Mouse (Mus musculus) megakaryocyte, embryonic 14.5 days (primary cell): ENCODE results near the gene Lims1.

ENCODE experiments used
- FLI1 ChIP-seq: IDR thresholded peaks from 2 replicates; pipeline ENCODE4 v1.6.1; 2012; ENCODE audit warnings: low read length, inconsistent platforms, mixed read lengths
- GATA1 ChIP-seq: IDR thresholded peaks from 3 replicates; pipeline ENCODE4 v1.6.1; 2012; ENCODE audit warnings: mixed read lengths, low read length, inconsistent platforms, borderline replicate concordance

DNA sequence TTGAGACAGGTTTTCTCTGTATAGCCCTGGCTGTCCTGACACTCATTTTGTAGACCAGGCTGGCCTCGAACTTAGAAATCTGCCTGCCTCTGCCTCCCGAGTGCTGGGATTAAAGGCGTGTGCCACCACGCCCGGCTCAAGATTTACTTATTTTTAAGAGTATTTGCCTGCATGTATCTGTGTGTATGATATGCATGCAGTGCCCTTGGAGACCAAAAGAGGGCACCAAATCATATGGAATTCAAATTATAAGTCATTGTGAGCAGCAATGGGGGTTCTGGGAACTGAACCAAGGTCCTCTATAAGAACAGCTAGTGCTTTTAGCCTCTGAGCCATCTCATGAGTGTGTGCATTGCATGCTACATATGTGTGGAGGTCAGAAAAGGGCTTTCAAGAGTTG, 10.4 kb upstream of the Lims1 start:
- no peak for TF ChIP-seq GATA1
- no peak for TF ChIP-seq FLI1
